Mouse (Mus musculus) hindbrain, postnatal 0 days (tissue): ENCODE measurements around the gene Zcrb1. TPM values are rescaled to one million over a fixed set of nuclear protein-coding genes. Genes with fewer than 3 reads are reported as not detected.

Source experiments
- ATAC-seq: fragments of 200-750 bp; cut with Nextera tagmentation; 2 replicates; pipeline ENCODE4 v1.8.0; 2017; ENCODE audit warnings: mild to moderate bottlenecking, moderate TSS enrichment, moderate library complexity
- DNase-seq: peaks from one replicate; pipeline ENCODE4 v3.0.0-alpha.2; 2015; ENCODE audit warnings: low spot score
- H3K27ac ChIP-seq: fragments of 300-500 bp; sonication (generic); 2 replicates; pipeline ENCODE4 v1.5.1; 2014; ENCODE audit warnings: mild to moderate bottlenecking
- H3K27me3 ChIP-seq: fragments of 300-500 bp; sonication (generic); 2 replicates; pipeline ENCODE4 v1.6.1; 2014; ENCODE audit warnings: low read length, mixed read lengths; ENCODE audit not compliant: insufficient read depth
- H3K36me3 ChIP-seq: fragments of 300-500 bp; sonication (generic); 2 replicates; pipeline ENCODE4 v1.6.1; 2014; ENCODE audit warnings: low read length, mixed read lengths; ENCODE audit not compliant: insufficient read depth
- H3K4me1 ChIP-seq: fragments of 300-500 bp; sonication (generic); 2 replicates; pipeline ENCODE4 v1.6.1; 2014; ENCODE audit warnings: antibody characterized with exemption, low read length, mixed read lengths; ENCODE audit not compliant: insufficient read depth
- H3K4me2 ChIP-seq: fragments of 300-500 bp; sonication (generic); 2 replicates; pipeline ENCODE4 v1.6.1; 2014; ENCODE audit warnings: low read depth, mild to moderate bottlenecking, low read length, moderate library complexity, mixed read lengths
- H3K4me3 ChIP-seq: fragments of 300-500 bp; sonication (generic); 2 replicates; pipeline ENCODE4 v1.5.1; 2014; ENCODE audit warnings: low read length
- H3K9ac ChIP-seq: fragments of 300-500 bp; sonication (generic); replicated peaks from 2 replicates; pipeline ENCODE4 v1.6.1; 2014; ENCODE audit warnings: mild to moderate bottlenecking, low read length, moderate library complexity, mixed read lengths
- H3K9me3 ChIP-seq: fragments of 300-500 bp; sonication (generic); 2 replicates; pipeline ENCODE4 v1.6.1; 2016; ENCODE audit warnings: low read length, mixed read lengths
- CTCF ChIP-seq: IDR thresholded peaks from 2 replicates; pipeline ENCODE4 v1.5.1; 2016; ENCODE audit warnings: antibody characterized with exemption, control low read depth, low read depth
- WGBS: fragments of 180-500 bp; shearing (Covaris S2); extraction: QIAGEN DNeasy Blood & Tissue Kit; methylation state at CpG from one replicate; pipeline ENCODE4 v1.1.7; 2014; 5-methylcytosine and 5-hydroxymethylcytosine counted together
- polyA plus RNA-seq: library from polyadenylated mRNA; unstranded; fragments of >200 nt; fragmentation: Nextera tagmentation; extraction: Ambion mirVana; gene quantifications from 2 replicates; pipeline ENCODE4 v1.2.1, GENCODE M21; 2015
- total RNA-seq: library from RNA; depleted of rRNA; stranded (reverse); fragments of >200 nt; gene quantifications from 2 replicates; pipeline ENCODE4 v1.2.3, GENCODE M21; 2014; rRNA removed

Gene Zcrb1
- total RNA-seq: 27.8 and 42.9 TPM in 2 replicates
- 161 and 172 TPM in 2 replicates for polyA plus RNA-seq

DNA sequence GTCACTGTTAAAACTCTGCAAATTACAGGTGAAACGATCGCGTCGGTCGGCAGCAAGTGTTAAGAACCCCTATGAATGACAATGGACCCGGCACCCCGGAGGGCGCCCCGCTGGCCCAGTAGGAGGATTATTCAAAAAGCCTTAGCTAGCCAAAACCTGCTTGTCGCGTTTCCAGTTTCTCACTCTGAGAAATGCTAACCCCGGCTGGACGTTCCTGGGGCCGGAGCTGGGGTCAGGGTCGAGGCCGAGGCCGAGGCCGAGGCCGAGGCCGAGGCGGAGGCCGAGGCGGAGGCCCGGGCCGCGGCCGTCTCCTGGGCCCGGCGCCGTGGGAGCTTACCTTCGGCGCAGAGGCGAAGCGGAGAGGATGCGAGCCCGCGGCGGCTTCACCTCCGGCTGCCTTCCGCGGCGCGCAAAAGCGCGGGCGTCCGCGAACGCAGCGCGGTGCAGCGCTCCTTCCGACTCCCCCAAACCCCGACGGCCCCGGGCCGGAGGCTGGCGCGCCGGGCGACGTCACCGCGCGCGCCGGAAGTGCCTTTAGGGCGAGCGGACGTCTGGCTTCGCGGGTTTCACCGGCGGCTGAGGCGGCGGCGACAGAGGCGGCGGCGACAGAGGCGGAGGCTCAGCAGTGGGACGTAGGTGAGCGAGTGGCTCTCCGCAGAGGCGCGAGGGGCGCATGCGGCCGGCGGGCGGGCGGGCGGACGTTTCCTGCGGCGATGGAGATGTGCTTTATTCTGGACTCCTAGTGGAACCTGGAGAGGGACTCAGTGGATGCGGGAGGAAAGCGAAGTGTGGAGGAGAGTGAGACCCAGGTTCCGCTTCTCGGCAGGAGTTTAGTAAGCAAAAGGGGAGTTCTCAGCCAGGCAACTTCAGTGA lies at the start of gene Zcrb1, which contains the start of gene Pphln1:
Gene Zcrb1 (minus strand): TSS at position 509 of the 873 bp plus-strand sequence.
Gene Pphln1 (plus strand): TSS at position 525 of the 873 bp plus-strand sequence.
- peak within 1 kb of the TSS; percentile 81 for H3K4me2 ChIP-seq
- peaks cover 6% of the 10 kb centered on the region; the same call in 1 of the 2 replicates for H3K36me3 ChIP-seq
- H3K4me1 ChIP-seq: peaks cover 9% of the 10 kb centered on the region; the same call in 1 of the 2 replicates
- under 1% methylated on average over 99 of the region's 100 CpGs for WGBS
- no peaks in the 10 kb centered on the region for H3K27me3 ChIP-seq
- H3K9ac ChIP-seq: peak within 1 kb of the TSS; percentile 98
- no peak for TF ChIP-seq CTCF
- DNase-seq: peak; percentile 95
- no peaks in the 10 kb centered on the region for H3K9me3 ChIP-seq
- H3K4me3 ChIP-seq: peak within 1 kb of the TSS; percentile 98
- ATAC-seq: peak; percentile 97
- peak within 1 kb of the TSS; percentile 88 for H3K27ac ChIP-seq

DNA sequence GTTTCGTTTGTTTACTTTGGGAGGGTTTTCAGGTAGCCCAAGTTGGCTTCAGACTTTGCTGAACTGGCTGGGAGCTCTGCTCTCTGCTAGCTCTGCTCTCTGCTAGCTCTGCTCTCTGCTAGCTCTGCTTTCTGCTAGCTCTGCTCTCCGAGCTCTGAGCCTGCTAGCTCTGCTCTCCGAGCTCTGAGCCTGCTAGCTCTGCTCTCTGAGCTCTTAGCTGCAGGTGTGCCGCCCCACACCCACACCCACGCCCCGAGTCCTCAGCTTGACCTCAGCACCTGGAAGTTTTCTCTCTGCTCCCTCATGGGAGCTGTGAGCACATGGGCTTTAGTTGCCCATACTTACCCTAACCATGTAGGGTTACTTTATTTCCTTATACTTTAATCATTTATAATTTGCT lies 45.5 kb upstream of the Zcrb1 start:
- no peaks in the 10 kb centered on the region for H3K9me3 ChIP-seq
- H3K36me3 ChIP-seq: peaks cover 14% of the 10 kb centered on the region
- H3K9ac ChIP-seq: no peak overlapping the region
- ATAC-seq: no peak
- no peak overlapping the region for H3K4me3 ChIP-seq
- H3K27ac ChIP-seq: no peak overlapping the region
- no peaks in the 10 kb centered on the region for H3K27me3 ChIP-seq
- no peak overlapping the region for H3K4me2 ChIP-seq
- TF ChIP-seq CTCF: no peak
- DNase-seq: no peak
- 91% methylated on average over 6 of the region's 6 CpGs for WGBS
- no peaks in the 10 kb centered on the region for H3K4me1 ChIP-seq

DNA sequence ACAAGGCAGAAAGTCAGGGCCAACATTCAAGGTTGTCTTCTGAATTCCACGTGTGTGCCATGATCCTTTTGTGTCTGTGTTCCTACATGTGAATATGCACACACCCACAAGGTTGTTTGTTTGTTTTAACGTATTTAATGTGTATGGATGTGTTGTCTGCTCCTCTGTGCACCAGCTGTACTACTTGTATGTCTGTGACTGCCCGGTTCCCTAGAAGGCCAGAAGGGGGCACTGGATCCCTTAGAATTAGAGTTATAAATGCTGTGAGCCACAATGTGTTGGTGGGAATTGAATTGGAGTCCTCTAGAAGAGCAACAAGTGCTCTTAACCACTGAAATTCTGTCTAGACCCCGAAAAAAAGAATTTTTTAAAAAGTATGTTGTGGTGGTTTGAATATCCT lies 44.1 kb upstream of the Zcrb1 start:
- Histone ChIP-seq H3K27me3 (no peaks in the 10 kb centered on the region), H3K4me2 (no peak overlapping the region), H3K4me3 (no peak overlapping the region), H3K9ac (no peak overlapping the region), H3K9me3 (no peaks in the 10 kb centered on the region), H3K27ac (no peak overlapping the region), H3K36me3 (peaks cover 14% of the 10 kb centered on the region), H3K4me1 (no peaks in the 10 kb centered on the region)
- no peak for TF ChIP-seq CTCF
- DNase-seq: no peak
- no peak for ATAC-seq
- 95% methylated on average over 4 of the region's 4 CpGs for WGBS

DNA sequence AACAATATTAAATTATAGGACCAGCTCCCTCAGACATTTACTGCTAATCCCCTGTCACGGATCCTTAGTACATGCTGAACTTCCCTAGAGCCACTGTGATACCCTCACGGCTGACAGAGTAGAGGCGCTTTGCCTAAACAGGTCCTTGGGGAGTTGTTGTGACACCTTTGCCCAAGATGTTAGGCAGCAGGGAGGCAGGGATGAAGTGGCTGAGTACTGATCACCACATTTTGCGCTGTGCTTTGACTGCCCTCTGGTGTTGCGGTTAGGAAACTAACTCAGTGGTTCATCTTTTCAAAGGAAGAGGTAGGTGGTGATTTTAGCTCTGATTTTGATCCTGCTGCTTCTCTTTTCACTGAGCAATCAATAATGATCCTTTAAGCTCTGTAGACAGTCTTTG lies 40.5 kb upstream of the Zcrb1 start:
- no peak overlapping the region for H3K4me2 ChIP-seq
- H3K36me3 ChIP-seq: peaks cover 9% of the 10 kb centered on the region
- no peaks in the 10 kb centered on the region for H3K4me1 ChIP-seq
- H3K9me3 ChIP-seq: no peaks in the 10 kb centered on the region
- H3K27me3 ChIP-seq: no peaks in the 10 kb centered on the region
- H3K9ac ChIP-seq: no peak overlapping the region
- H3K27ac ChIP-seq: no peak overlapping the region
- peak; percentile 62; the same call in 1 of the 2 replicates for ATAC-seq
- TF ChIP-seq CTCF: peak; percentile 93
- DNase-seq: peak; percentile 82
- H3K4me3 ChIP-seq: no peak overlapping the region
- WGBS: 44% methylated on average over 5 of the region's 5 CpGs

DNA sequence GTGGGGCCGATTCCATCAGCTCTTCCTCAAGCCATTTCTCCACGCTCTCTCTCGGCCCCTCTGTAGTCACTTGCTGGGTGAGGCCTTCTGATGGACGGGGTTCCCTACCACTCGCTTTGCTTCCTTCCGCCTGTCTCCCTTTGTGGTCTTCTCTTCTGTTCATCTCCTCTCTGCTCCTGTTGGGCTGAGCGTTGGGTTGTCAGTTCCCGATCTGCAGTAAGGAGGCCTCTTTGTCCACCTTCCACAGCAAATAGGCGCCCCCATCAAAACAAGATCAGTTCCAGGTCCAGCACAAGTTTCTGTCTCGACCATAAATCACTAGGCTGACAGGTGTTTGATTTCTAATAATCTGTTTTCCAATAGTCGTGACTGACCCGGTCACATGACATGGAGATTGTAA lies 37.9 kb upstream of the Zcrb1 start:
- Histone ChIP-seq H3K4me1 (no peaks in the 10 kb centered on the region), H3K9me3 (no peaks in the 10 kb centered on the region), H3K27ac (no peak overlapping the region), H3K4me2 (no peak overlapping the region), H3K4me3 (no peak overlapping the region), H3K27me3 (no peaks in the 10 kb centered on the region), H3K36me3 (no peaks in the 10 kb centered on the region), H3K9ac (no peak overlapping the region)
- no peak for TF ChIP-seq CTCF
- WGBS: 91% methylated on average over 12 of the region's 12 CpGs
- DNase-seq (no peak), ATAC-seq (no peak)

DNA sequence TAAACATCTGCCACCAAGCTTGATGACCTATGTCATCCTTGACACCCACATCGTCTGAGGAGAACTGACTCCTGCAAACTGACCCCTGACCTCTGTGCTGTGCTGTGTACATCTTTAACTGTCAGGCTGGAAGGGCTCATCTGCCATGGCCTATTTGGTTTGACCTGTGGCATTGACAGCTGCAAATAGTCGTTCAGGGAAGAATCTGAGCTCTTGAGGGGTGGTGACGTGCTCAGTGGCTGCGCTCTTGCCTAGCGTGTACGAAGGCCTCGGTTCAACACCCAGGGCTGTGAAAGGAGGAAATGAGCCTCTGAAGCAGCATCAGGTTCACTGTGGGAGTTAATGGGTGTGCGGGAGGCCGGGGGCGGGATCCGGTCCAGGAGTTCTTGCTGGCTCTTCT lies 35.7 kb upstream of the Zcrb1 start:
- WGBS: 66% methylated on average over 11 of the region's 11 CpGs
- DNase-seq: no peak
- no peak for TF ChIP-seq CTCF
- Histone ChIP-seq H3K27ac (no peak overlapping the region), H3K9ac (no peak overlapping the region), H3K27me3 (no peaks in the 10 kb centered on the region), H3K4me3 (no peak overlapping the region), H3K9me3 (no peaks in the 10 kb centered on the region), H3K4me1 (no peaks in the 10 kb centered on the region), H3K36me3 (no peaks in the 10 kb centered on the region), H3K4me2 (no peak overlapping the region)
- ATAC-seq: no peak

DNA sequence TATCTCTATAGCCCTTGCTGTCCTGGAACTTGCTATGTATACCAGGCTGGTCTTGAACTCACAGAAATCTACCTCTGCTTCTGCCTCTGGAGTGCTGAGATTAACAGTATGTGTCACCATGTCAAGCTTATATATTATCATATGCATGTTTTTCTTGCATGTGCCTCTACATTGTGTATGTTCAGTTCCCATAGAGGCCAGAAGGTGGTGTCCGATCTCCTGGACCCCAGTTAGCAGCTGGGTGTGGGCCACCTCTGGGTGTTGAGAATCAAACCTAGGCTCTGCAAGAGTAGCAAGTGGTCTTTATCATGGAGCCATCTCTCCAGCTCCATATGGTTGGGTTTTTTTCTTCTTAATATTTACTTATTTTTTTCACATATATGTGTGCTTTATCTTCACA lies 24.4 kb upstream of the Zcrb1 start:
- no peak for TF ChIP-seq CTCF
- 90% methylated on average over 1 of the region's 1 CpGs for WGBS
- no peak for ATAC-seq

More for the DNA sequence above, 24.4 kb upstream of the Zcrb1 start:
- Histone ChIP-seq H3K4me2 (no peak overlapping the region), H3K36me3 (peaks cover 10% of the 10 kb centered on the region; the same call in 1 of the 2 replicates), H3K4me3 (no peak overlapping the region), H3K27me3 (no peaks in the 10 kb centered on the region), H3K27ac (no peak overlapping the region), H3K9me3 (no peaks in the 10 kb centered on the region), H3K4me1 (no peaks in the 10 kb centered on the region), H3K9ac (no peak overlapping the region)
- no peak for DNase-seq
